Mouse (Mus musculus) E14TG2a.4 (cell line): ENCODE measurements at regions not wholly inside any gene's neighbourhood (a gene's known extent, or its start where the extent isn't known, plus 50 kb on each side); places are given as distances from the start of the nearest gene placed in this dataset.

Experiments
- CTCF ChIP-seq: conservative IDR thresholded peaks from 2 replicates; pipeline ENCODE4 v1.5.1; 2014; ENCODE audit warnings: low read length
- NANOG ChIP-seq: IDR thresholded peaks from 2 replicates; pipeline ENCODE4 v1.6.1; 2014; ENCODE audit warnings: borderline replicate concordance, low read length, mixed read lengths
- POU5F1 ChIP-seq: IDR thresholded peaks from 2 replicates; pipeline ENCODE4 v1.6.1; 2014; ENCODE audit warnings: low read length, borderline replicate concordance

- TF ChIP-seq CTCF = no peak
- TF ChIP-seq POU5F1 = no peak
- no peak for TF ChIP-seq NANOG
Measured at GRCm38 (mm10) chr6:51286836-51287235, 145.6 kb upstream of the Nfe2l3 start.
